9 mouse cellular contexts compared by ENCODE assay signal in genomic region chr12:32245566-32246233, GRCm38 (mm10). TPM values are rescaled to one million over a fixed set of nuclear protein-coding genes. Genes with fewer than 3 reads are reported as not detected.
DNase-seq lines count a peak whose midpoint lies in the region; ATAC-seq and TF ChIP-seq lines count a peak whose summit lies in the region.
"Had no signal": no experiment of that assay in that cellular context is flagged by ENCODE, and none has a peak within 500 bp of the region (broad histone marks: within the 10 kb centered on the region; RNA-seq: fewer than 3 reads in every experiment).

No protein-coding gene starts in this region.

- no peak overlapping the region for H3K4me3 ChIP-seq in intestine, postnatal 0 days (ENCODE audit: low read depth, low read length)
- no peak overlapping the region for H3K4me3 ChIP-seq in intestine, embryonic 16.5 days (ENCODE audit: low read length)
- H3K4me3 ChIP-seq in cortical plate, adult 2 months (ENCODE audit: insufficient read depth, low read length) = no peak overlapping the region
- H3K4me3 ChIP-seq: liver, embryonic 15.5 days had no signal

- no peaks in the 10 kb centered on the region for H3K4me1 ChIP-seq in intestine, postnatal 0 days (replicated peaks; ENCODE audit: control insufficient read depth, insufficient read depth, low read length)
- no peaks in the 10 kb centered on the region for H3K4me1 ChIP-seq in intestine, embryonic 16.5 days (ENCODE audit: control insufficient read depth, insufficient read depth, low read length)
- H3K4me1 ChIP-seq in cortical plate, adult 2 months (ENCODE audit: control insufficient read depth, insufficient read depth, low read length) = no peaks in the 10 kb centered on the region

- no peaks in the 10 kb centered on the region for H3K9me3 ChIP-seq in intestine, postnatal 0 days (ENCODE audit: control insufficient read depth)
- no peaks in the 10 kb centered on the region for H3K9me3 ChIP-seq in intestine, embryonic 16.5 days (ENCODE audit: control insufficient read depth, low read length)
- H3K9me3 ChIP-seq: liver, embryonic 15.5 days had no signal

- H3K27me3 ChIP-seq in intestine, postnatal 0 days (replicated peaks; ENCODE audit: control insufficient read depth, insufficient read depth, low read length) = no peaks in the 10 kb centered on the region
- no peaks in the 10 kb centered on the region for H3K27me3 ChIP-seq in intestine, embryonic 16.5 days (replicated peaks; ENCODE audit: control insufficient read depth, insufficient read depth, low read length)
- H3K27me3 ChIP-seq: liver, embryonic 15.5 days had no signal

- TF ChIP-seq CTCF in intestine, postnatal 0 days (IDR thresholded peaks at IDR 0.05; ENCODE audit: low read depth) = peak; percentile 81
- TF ChIP-seq CTCF in cortical plate, adult 2 months (IDR thresholded peaks at IDR 0.05; ENCODE audit: extremely low read depth, insufficient read depth, low read length) = 0 out of 2 replicates have a peak, but pooled peaks have one; percentile 4

- DNase-seq in T-cell, adult 2 months (ENCODE audit: low spot score) = peak; percentile 39
- DNase-seq in left cerebral cortex, postnatal 4 days = peak; percentile 21
- DNase-seq in right cerebral cortex, postnatal 25 days = peak; percentile 20

- intact Hi-C loops in left cerebral cortex, postnatal 4 days (cut with DNase I) = loop anchor here (5.0 kb wide), 1 partner anchor 278 kb away; no protein-coding TSS in a partner anchor

- no peaks in the 10 kb centered on the region for H3K36me3 ChIP-seq in intestine, postnatal 0 days (ENCODE audit: control insufficient read depth, insufficient read depth)
- no peaks in the 10 kb centered on the region for H3K36me3 ChIP-seq in intestine, embryonic 16.5 days (ENCODE audit: control insufficient read depth, insufficient read depth, low read length)
- H3K36me3 ChIP-seq: liver, embryonic 15.5 days had no signal

- no peak for ATAC-seq in intestine, postnatal 0 days
- no peak for ATAC-seq in intestine, embryonic 16.5 days
- peak; percentile 88 for ATAC-seq in CD4-positive, CD25-positive, alpha-beta regulatory T cell, adult 4 months
- no peak for ATAC-seq in monocyte, adult 5-6 weeks (replicated peaks; ENCODE audit: insufficient number of reproducible peaks, low FRiP score, low TSS enrichment, poor library complexity, severe bottlenecking)

- H3K27ac ChIP-seq in intestine, postnatal 0 days (ENCODE audit: low read depth, low read length) = no peak overlapping the region
- no peak overlapping the region for H3K27ac ChIP-seq in intestine, embryonic 16.5 days (ENCODE audit: low read length)
- H3K27ac ChIP-seq in cortical plate, adult 2 months (ENCODE audit: insufficient read depth, low read length) = no peak overlapping the region
- H3K27ac ChIP-seq: liver, embryonic 15.5 days had no signal

- H3K4me2 ChIP-seq in intestine, postnatal 0 days (replicated peaks; ENCODE audit: low read depth) = no peak overlapping the region
- no peak overlapping the region for H3K4me2 ChIP-seq in intestine, embryonic 16.5 days (ENCODE audit: low read depth, low read length)
- H3K4me2 ChIP-seq: liver, embryonic 15.5 days had no signal

- H3K9ac ChIP-seq in intestine, postnatal 0 days (ENCODE audit: low read depth, low read length) = no peak overlapping the region
- no peak overlapping the region for H3K9ac ChIP-seq in intestine, embryonic 16.5 days (ENCODE audit: low read depth, low read length)
- H3K9ac ChIP-seq: liver, embryonic 15.5 days had no signal

- no peak for TF ChIP-seq POLR2A in cortical plate, adult 2 months (IDR thresholded peaks at IDR 0.05; ENCODE audit: extremely low read depth, insufficient read depth, low read length)

- WGBS in intestine, postnatal 0 days = 49% methylated on average over 5 of the region's 5 CpGs
- WGBS in intestine, embryonic 16.5 days = 49% methylated on average over 5 of the region's 5 CpGs

RNA-seq across cellular contexts. Expression of gene Pik3cg, which starts 37.2 kb away (rescaled TPM):
- 1.1 TPM in 2 replicates for polyA plus RNA-seq in intestine, postnatal 0 days (2015; fragmentation: Nextera tagmentation; extraction: Ambion mirVana)
- polyA plus RNA-seq in intestine, embryonic 16.5 days (2015; fragmentation: Nextera tagmentation; extraction: Ambion mirVana) = 2.1 and 2.2 TPM in 2 replicates
- 10 to 100 TPM; 18.7 to 33.8 TPM for polyA plus RNA-seq in CD4-positive, CD25-positive, alpha-beta regulatory T cell, adult 4 months (2017; shearing (Covaris generic))
- polyA plus RNA-seq in cortical plate, adult 2 months (2012; rRNA removed) = 2.2 and 2.4 TPM in 2 replicates
- 1 to 10 TPM; 3.2 to 4.2 TPM for total RNA-seq in left cerebral cortex, postnatal 4 days (2021)
- 43.6 to 67.8 TPM (median 52.4 TPM) in 3 replicates for total RNA-seq in monocyte, adult 5-6 weeks (2017)
